Mouse (Mus musculus) left cerebral cortex, postnatal 10 days (tissue): Measurements from ENCODE around the gene Alkbh7. TPM values are rescaled to one million over a fixed set of nuclear protein-coding genes. Genes with fewer than 3 reads are reported as not detected.

Source experiments
- DNase-seq, 2 experiments: peaks; one replicate each; pipeline ENCODE4 v3.0.0; 2021 to 2022; ENCODE audit warnings: low spot score in 2 of 2, mixed read lengths in 1 of 2; ENCODE audit errors: extremely low spot score in 1 of 2
- intact Hi-C: fragments of 180-260 bp; cut with DNase I; formaldehyde crosslinking; loops from one replicate; pipeline ENCODE4 v1.15.1; 2025
- total RNA-seq, 2 experiments: library from RNA; stranded (reverse); gene quantifications; 2 replicates each; pipeline ENCODE4 v1.2.3; 2021

The Alkbh7 gene
- total RNA-seq, 2 experiments from 2014 or later: 25.7 to 30.4 TPM

GRCm38 (mm10) chr17:56984886-56985285, 12.3 kb upstream of the Alkbh7 start:
- peak in 1 of 2 experiments; percentile 27 for DNase-seq
- intact Hi-C loops: loop anchor here (5.0 kb wide), 1 partner anchor 88 kb away; no protein-coding TSS in a partner anchor

GRCm38 (mm10) chr17:56985656-56986055, 11.5 kb upstream of the Alkbh7 start:
- DNase-seq: no peak
- intact Hi-C loops: loop anchor here (5.0 kb wide), 1 partner anchor 88 kb away; no protein-coding TSS in a partner anchor

DNA sequence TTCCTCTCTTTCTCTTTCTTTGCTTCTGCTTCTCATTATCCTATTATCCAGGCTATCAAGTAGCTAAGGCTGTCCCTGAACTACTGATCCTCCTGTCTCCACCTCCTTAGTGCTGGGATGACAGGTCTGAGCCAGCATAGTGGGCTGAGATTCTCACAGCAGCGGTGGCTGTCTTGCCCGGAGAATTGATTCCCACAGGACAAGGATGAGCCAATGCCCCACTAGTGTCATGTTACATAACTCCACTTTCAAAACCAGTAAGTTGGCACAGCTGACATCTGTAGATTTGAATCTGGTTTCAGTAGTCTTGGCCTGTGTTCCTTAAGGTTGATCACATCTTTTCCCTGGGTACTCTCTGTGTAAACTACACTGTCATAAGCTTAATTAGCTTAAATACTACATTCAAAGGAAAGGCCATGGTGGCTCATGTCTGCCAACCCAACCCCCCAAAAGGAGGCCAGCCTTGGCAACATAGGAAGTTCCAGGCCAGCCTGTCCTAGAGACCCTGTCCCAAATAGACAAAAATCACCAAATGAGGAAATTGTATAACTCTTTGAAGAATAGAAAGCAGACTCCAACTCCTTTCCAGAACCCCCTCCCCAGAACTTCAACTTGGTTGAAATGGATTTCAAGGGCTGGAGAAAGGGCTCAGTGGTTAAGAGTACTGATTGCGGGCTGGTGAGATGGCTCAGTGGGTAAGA, 10.9 kb upstream of the Alkbh7 start:
- peak in 1 of 2 experiments; percentile 12 for DNase-seq
- intact Hi-C loops: loop anchor here (5.0 kb wide), 1 partner anchor 89 kb away; no protein-coding TSS in a partner anchor

- intact Hi-C loops: loop anchor here (5.0 kb wide), 1 partner anchor 91 kb away; no protein-coding TSS in a partner anchor
- DNase-seq: peak in 1 of 2 experiments; percentile 24
Measured at GRCm38 (mm10) chr17:56988441-56988840, 8.7 kb upstream of the Alkbh7 start.

DNA sequence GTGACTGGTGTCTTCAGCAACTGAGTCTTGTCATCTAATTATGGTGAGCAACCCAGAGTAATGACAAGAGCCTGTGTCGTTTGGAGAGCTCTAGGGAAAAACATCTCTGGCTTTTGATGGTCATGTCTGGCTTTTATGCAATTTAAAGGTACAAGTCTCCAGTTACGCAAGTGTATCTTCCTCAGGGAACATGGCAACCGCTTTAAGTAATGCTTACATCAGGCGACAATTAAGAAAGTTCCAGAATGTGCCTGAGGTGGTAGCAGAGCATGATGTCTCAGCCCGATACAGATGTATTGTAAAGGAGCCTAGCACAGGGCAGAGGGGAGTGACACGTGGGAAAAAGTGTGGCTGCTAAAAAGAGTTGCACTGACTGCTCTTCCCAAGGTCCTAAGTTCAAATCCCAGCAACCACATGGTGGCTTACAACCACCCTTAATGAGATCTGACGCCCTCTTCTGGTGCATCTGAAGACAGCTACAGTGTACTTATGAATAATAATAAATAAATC, 8.2 kb upstream of the Alkbh7 start:
- intact Hi-C loops: loop anchor here (5.0 kb wide), 1 partner anchor 92 kb away; no protein-coding TSS in a partner anchor
- DNase-seq: no peak

DNA sequence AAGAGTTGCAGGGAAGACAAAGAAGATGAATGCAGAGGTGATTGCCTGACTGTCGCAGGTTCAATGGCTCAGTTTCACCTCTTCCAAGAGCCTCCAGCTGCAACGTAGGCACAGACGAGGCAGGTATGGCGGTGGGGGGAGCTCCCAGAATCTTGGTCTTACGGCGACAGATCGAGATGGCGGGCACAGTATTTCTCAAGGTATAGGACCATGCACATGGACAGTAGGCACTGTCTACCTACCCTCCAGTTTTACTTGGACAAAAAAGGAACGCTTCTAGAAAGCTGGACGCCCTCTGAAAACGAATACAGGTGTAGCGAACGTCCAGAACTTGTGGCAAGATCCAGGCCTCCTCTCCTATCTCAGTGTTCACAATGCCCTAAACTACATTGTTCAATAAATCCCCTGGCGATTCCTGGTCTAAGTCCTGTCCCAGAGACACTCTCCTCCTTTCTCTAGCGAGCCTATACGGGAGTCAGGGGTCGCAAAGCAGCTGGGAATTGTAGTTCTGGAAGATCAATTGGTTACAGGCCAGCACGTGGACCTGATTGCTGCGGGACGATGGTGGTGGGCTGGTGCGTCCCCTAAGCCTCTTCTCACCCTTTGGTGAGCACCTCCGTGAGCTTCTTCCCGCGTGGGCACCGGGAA, 7.5 kb upstream of the Alkbh7 start:
- intact Hi-C loops: loop anchor here (5.0 to 10.0 kb wide), 2 partner anchors 92 to 345 kb away; no protein-coding TSS in a partner anchor
- DNase-seq: peak; percentile 28 to 85

GRCm38 (mm10) chr17:56990115-56990746, 6.9 kb upstream of the Alkbh7 start, which contains the start of gene Clpp:
Clpp (plus strand) TSS chr17:56990305.
- intact Hi-C loops: loop anchor here (10.0 kb wide), 1 partner anchor 345 kb away; no protein-coding TSS in a partner anchor
- DNase-seq: peak; percentile 94 to 95

DNA sequence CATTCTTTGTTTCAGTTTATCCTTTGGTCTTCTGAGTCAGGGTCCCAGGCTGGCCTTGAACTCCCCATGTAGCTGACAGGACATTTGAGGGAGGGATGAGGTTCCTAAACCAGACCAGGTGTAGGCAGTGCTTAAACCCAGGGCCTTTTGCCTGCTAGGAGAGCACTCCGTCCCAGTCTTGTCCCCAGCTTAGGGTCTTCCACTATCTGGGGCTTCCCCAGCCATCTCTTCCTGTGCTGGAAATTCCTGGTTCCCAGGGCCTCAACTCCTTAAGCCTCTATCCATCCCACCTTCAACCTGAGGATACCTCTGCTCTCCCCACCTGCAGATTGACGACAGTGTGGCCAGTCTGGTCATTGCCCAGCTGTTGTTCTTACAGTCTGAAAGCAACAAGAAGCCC, 6.2 kb upstream of the Alkbh7 start:
- intact Hi-C loops: loop anchor here (10.0 kb wide), 1 partner anchor 344 kb away; no protein-coding TSS in a partner anchor
- DNase-seq: no peak

DNA sequence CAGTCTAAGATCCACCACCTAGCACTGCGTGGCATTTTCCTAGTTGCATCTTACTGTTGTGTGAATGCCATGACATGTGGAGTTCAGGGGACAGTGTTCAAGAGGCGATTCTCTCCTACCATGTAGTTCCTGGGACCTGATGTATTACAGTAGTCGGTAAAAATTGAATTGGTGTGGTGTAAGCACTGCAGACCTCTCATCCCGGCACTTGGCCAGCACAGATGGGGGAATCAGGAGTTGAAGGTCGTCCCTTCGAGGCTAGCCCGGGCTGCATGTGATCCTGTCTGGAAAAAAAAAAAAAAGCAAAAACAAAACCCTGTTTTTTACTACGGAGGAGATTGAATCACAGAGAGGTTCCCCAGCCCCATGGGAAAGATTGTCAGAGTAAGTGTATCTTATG, 2.1 kb upstream of the Alkbh7 start:
- intact Hi-C loops: loop anchor here (5.0 to 10.0 kb wide), 3 partner anchors 172 to 340 kb away; no protein-coding TSS in a partner anchor
- no peak for DNase-seq

DNA sequence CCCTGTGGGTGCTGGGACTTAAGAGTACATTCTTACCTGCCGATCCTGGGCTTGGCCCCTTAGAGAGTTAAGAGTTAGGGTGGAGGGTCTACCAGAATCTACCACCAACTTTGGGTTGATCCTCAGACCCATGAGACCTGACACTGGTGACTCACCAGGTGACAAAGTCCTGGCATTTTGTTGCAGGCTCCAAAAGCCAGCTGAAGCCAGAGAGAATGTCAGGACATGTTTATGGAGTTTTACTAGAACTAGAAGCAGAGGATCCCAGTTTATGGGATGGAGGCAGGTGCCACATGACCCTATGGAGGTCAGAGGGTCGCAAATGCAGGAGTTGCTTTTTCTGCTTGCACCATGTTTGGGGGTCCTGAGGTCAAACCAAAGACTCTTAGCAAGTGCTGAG, 633 bp upstream of the Alkbh7 start:
- DNase-seq: no peak
- intact Hi-C loops: loop anchor here (5.0 to 10.0 kb wide), 3 partner anchors 171 to 338 kb away; no protein-coding TSS in a partner anchor

DNA sequence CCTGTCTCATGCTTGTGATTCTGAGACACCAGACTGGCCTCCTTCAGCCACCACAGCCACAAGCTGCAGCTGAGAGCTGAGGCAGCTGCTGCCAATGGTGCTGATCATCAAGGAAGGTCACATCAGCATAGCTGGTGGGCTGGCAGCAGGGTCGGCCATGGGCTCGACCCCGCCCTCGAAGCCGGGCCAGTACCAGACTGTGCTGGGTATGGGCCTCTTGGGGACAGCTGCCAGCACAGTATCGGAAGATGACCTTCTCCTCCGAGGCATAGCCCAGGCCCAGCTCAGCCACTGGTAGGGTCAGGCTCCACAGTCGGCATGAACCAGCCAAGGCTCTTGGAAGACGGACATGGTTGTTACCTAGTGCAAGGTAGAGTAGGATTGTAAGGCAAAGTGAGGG, 2.3 kb downstream of the Alkbh7 start:
- intact Hi-C loops: loop anchor here (5.0 to 10.0 kb wide), 3 partner anchors 168 to 335 kb away; no protein-coding TSS in a partner anchor
- no peak for DNase-seq

DNA sequence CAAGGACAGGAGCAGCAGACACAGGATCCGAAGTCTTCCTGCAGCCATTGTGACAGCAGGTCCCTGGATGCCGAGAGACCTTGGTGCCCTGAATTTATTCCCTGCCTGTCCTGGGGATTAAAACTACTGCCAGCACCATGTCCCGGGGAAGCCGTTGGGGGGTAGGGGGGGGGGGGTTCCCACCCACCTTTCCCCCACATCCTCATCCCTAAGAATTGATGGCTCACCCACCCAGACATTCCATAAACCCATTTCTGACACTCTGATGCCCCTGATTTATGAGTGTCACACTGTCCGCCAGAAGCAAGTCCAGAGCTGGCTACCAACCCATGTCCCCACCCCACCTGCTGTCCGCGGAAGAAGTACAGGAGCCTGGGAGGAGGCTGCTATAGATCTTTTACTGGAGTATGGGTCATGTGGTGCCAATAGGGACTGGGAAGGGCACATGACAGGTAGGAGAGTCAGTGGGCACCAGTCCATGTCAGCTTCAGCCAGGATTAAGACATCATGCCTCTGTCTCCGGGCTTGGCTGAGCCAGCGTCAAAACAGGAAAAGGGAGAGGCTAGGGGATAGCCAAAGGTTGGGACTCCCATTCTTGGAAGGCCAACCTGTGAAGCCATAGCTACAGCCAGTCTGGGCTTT, 3.0 kb downstream of the Alkbh7 start, which contains the start of gene Pspn:
TSS of gene Pspn (minus strand) at position 51 of the 642 bp plus-strand sequence.
- DNase-seq: no peak
- intact Hi-C loops: loop anchor here (5.0 to 10.0 kb wide), 3 partner anchors 167 to 335 kb away; no protein-coding TSS in a partner anchor

DNA sequence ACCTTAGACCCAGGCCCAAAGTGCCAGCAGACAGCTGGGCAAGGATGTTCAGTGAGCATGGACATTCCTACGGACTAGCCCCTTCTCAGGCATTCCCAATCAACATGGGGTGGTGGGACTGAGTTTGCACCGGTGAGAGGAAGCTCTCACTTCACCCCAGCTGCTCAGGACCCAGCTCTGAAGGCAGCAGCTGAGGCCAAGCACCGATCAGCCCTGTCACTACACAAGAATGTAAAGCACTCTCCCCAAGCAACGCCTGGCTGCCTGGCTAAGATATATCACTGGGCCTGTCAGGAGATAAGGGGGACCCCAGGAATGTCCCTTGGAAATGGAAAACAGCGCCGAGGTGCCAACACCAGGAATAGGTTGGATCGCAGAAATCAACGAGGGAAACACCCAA, 4.1 kb downstream of the Alkbh7 start:
- intact Hi-C loops: no loop called here

DNA sequence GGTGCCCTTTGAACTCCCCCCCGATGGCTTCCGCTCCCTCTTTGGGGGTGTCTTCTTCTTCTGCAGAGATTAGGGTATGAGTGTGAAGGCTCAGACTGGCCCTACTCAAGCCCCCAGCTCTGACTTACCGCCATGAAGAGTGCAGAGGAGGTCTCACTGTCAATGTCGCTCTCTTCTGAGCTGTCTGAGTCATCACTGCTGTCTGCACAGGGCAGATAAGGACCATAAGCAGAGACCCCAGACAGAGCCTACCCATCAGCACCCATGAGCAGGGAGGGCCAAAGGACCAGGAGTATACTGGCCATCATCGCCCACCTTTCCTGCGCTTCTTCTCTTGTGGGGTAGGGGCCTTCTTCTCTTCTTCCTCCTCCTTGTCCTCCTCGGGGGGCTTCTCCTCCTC, 6.9 kb downstream of the Alkbh7 start:
- no peak for DNase-seq
- intact Hi-C loops: no loop called here

More for the DNA sequence above, 4.1 kb downstream of the Alkbh7 start:
- no peak for DNase-seq

DNA sequence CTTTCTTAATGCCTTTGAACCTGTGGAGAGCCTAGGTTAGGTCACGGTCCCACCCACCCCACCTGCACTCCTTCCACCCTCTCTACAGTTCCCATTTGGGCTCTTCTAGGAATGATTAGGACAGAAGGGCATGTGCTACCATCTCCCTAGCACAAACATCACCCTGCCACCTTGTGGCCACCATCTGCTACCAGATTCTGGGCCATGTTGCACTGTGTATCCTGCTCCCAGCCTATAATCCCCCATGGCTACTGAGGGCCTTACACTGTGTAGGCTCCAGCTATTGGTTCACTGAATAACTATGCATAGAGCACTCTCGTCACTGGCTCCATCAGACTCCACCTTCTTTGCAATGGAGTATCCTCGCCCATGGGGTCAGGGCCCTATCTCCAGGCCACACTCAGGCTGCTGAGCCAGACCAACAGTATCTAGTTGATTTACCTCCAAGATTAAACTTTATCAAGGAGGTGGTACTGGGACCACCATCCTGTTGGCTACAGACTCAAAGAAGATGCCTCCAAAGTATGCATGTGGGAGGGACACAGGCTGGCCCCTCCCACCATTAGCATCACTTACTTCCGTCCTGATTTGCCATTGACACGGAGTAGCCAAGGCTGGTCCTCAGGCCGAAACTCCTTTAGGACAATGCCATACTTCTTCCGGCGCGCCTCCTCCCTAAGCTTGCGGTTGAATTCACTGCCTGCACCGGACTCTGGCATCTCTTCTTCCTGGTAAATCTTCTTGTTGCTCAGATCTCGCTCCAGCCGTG, 10.2 kb downstream of the Alkbh7 start:
- no peak for DNase-seq
- intact Hi-C loops: no loop called here

DNA sequence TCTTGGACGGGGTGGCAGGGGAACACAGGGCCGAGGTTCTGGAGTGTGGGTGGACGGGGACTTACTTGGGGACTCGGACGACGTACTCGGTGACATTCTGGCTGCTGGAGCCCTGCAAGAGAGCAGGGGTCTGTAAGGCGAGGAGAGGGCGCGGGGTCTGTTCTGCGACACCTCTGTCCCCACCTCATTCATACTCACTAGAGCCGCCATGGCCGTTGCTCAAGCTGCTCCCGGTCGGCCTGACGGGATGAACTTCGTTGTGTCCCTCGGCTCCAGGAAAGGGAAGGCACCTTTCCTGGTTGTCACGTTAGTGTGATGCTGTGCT, 13.7 kb downstream of the Alkbh7 start:
- intact Hi-C loops: no loop called here
- no peak for DNase-seq

DNA sequence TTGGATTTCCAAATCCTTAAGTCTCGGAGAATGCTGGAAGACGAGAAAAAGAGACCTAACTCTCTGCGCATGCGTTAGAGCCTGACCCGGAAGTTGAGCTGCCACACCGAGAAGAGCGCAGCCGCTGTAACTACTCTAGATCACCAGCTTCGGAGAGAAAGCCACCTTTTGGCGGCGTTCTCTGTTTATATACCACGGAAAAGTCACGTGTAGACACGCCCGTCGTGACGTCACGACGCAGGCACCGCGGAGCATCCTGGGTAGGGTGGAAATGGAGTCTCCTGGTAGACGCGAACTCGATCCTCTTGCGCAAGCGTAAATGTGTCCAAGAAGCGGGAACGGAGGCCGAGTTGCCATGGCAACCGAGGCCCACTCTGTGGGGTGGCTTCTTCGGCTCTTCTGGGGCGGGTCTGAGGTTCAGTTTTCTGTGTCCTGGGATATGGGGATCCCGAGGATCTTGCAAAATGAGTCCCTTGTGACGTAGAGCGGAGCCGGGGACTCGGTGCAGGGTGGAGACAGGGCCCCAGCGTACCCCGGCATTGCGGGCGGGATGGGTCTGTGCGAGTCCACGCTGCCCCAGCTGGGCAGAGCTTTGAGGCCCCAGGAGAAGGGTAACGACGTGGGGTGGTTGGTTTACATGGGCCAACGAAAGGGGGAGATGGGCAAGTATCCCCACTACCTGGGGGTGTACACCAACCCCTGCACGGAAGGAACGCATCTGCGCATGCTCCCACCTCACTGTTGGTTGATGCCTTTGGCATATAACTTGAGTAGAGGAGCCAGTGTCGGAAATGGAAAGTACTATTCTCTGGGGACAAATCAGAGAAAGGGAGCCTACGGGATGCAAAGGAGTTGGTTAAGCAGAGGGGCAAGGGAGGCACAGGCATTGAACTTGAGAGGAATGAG, 14.3 kb downstream of the Alkbh7 start, which contains the start of the genes Gtf2f1 and Gm17949:
TSS of gene Gtf2f1 (minus strand) at position 53 of the 906 bp plus-strand sequence.
TSS of gene Gm17949 (plus strand) at position 234 of the 906 bp plus-strand sequence.
- intact Hi-C loops: no loop called here

More for the DNA sequence above, 14.3 kb downstream of the Alkbh7 start, which contains the start of the genes Gtf2f1 and Gm17949:
- peak; percentile 95 to 96 for DNase-seq
